Mouse (Mus musculus) myocyte (in vitro differentiated cells): ENCODE results near the gene Fbxo41.

Source experiments
- MAX ChIP-seq: IDR thresholded peaks from one replicate; pipeline ENCODE4 v1.6.1; 2011; ENCODE audit warnings: low read depth, mild to moderate bottlenecking, control low read depth
- POLR2A ChIP-seq: IDR thresholded peaks from one replicate; pipeline ENCODE4 v1.6.1; 2011; ENCODE audit warnings: low read depth, mild to moderate bottlenecking, control low read depth, moderate library complexity; ENCODE audit not compliant: insufficient read length
- SRF ChIP-seq: IDR thresholded peaks from one replicate; pipeline ENCODE4 v1.6.1; 2011; ENCODE audit warnings: low read depth; ENCODE audit not compliant: control insufficient read depth, insufficient read length
- TCF12 ChIP-seq: IDR thresholded peaks from one replicate; pipeline ENCODE4 v1.6.1; 2011; ENCODE audit warnings: mild to moderate bottlenecking, control low read depth; ENCODE audit not compliant: poor library complexity, insufficient read depth, severe bottlenecking
- USF1 ChIP-seq: IDR thresholded peaks from one replicate; pipeline ENCODE4 v1.6.1; 2011; ENCODE audit warnings: low read depth, mild to moderate bottlenecking, control low read depth, moderate library complexity

DNA sequence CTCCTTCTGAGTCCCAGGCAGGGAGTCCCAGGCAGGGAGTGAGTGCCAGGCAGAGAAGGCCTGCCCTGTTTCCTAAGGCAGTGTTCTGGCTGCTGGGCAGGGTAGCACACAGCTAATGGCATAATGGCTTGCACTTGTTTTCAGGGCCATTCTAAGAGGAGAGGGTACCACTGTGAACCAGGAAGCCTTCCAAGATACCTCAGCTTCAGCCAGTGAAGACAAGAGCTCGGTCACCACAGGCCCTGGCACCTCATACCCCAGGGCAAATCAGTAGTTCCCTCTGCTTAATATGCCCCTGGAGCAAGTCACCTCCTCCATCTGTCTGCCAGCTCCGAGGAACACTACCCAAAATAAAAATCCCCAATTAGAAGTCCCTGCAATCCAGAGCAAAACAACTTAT lies 20.0 kb upstream of the Fbxo41 start:
- TF ChIP-seq POLR2A: no peak
- TF ChIP-seq MAX: no peak
- no peak for TF ChIP-seq USF1
- no peak for TF ChIP-seq SRF
- no peak for TF ChIP-seq TCF12
